Mouse (Mus musculus): ENCODE data around the gene Sftpd. TPM values are rescaled to one million over a fixed set of nuclear protein-coding genes. Genes with fewer than 3 reads are reported as not detected.

Sftpd gene
- not detected in 2 replicates for total RNA-seq (2017)

DNA sequence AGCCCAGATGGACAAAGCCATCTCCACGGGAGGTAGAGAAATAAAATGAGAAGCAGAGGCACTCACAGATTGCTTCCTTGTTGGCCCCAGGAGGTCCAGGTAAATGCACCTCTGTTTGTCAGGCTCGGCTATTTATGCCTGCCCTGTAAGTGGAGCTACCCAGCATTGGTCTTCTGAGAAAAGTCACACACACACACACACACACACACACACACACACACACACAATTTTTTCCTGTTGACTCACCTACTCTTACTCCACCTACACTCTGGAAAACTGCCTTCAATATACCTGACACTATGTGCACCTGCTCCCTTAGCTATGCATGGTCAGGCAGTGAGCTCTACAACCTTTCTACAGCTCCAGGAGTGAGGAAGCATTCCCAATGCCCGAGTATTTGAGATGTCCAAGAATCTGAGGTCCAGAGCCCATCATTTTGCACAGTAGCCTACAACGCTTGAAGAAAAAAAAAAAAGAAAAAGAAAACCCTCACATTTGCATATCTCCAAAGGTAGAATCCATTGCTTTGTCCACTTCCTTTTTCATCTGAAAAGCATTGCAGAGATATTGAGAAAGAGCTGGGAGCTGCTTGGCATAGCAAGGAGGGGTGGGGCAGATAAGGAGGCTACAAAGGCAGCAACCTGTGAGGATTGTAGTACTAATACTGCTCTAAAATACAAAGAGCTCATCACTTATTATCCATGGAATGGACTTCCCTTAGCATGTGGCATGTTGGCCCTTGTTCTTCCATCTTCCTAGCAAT, at the start of gene Sftpd:
Gene Sftpd (minus strand): TSS at position 91 of the 763 bp plus-strand sequence.
- ATAC-seq (replicated peaks; ENCODE audit: low read depth, poor library complexity, severe bottlenecking): no peak

DNA sequence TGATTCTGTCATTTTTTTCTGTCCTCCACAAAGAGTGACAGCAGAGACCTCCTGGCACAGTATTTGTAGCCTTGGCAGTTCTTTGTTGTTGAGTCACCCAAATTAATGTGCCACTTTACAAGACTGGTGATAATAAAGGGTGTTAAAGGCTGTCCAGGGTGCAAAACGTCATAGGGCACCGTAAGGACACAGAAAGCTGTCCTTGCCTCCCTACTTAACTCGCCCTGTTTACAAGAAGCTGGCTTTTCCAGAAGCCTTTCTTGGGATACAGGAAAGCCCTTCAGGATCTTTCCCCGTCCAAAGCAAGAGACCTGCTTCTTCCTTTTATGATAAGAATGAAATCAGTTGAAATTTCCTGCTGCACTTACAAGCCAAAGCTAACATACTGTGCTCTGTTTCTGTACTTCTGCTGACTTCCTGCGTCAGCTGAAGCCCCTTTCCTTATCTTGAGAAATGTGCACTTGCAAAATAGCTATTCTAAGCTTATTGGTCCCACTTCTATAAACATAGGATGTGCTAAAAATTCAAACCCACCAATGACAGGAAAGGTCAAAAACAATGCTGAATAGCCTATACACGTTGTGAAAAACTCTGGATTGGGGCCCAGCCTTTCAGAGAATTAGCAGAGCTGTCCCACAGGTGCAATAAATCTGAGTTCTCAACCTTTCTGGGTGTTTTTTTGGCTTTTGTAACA, 13.2 kb upstream of the Sftpd start:
- ATAC-seq (replicated peaks; ENCODE audit: low read depth, poor library complexity, severe bottlenecking): no peak

DNA sequence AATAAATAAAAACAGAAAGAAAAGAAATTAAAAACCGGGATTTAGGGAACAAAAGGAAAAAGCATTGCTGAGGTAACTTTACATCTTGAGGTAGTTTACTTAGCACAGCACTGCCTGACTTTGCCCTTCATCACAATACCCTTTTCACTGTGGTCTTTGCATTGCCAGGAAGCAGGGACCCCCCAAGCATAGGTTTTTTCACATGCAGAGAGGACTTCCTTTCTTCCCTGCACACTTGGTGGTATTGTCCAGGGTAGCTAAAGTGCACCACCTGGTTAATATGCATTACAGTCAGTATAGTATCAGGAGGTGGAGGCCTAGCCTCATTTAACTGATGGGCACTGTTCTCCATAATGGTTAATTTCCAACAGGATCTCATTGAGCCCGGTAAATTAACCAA, 4.5 kb upstream of the Sftpd start:
- ATAC-seq (replicated peaks; ENCODE audit: low read depth, poor library complexity, severe bottlenecking): no peak

DNA sequence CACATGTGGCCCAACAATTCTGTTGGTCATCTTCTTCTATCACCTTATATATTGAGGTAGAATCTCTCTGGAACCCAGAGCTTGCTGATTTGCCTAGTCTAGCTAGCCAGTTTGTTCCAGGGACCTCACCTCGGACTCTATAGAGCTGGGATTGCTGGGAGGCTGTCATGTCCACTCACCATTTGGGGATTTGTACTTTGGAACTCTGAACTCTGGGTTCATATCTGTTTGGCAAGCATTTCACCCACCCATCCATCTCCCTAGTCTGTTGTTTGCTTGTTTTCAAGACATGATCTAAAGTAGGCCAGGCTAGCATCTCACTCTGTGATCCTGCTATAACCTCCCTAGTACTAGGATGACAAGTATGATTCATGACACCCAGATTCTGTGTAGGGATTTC, 10.1 kb downstream of the Sftpd start:
- ATAC-seq (replicated peaks; ENCODE audit: low read depth, poor library complexity, severe bottlenecking): no peak

- no peak for ATAC-seq (replicated peaks; ENCODE audit: low read depth, poor library complexity, severe bottlenecking)
Measured at GRCm38 (mm10) chr14:41170514-41170913, 14.4 kb downstream of the Sftpd start.

DNA sequence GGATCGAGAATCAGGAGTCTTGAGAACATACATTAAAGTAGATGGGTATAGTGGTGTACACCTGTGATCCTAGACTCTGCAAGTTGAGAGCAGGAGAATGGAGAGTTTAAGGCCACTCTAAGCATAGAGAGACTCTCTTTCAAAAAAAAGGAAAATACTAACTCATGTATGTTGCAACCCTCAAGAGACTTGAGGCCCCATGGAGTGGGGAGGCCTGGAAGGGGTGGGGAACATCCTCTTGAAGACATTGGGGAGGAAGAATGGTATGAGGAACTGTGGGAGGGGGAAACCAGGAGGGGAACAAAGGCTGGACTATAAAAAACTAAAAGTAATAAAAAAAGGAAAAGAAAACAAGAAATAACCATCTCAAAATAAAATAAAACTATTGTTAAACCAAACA, 16.4 kb downstream of the Sftpd start:
- ATAC-seq (replicated peaks; ENCODE audit: low read depth, poor library complexity, severe bottlenecking): no peak

DNA sequence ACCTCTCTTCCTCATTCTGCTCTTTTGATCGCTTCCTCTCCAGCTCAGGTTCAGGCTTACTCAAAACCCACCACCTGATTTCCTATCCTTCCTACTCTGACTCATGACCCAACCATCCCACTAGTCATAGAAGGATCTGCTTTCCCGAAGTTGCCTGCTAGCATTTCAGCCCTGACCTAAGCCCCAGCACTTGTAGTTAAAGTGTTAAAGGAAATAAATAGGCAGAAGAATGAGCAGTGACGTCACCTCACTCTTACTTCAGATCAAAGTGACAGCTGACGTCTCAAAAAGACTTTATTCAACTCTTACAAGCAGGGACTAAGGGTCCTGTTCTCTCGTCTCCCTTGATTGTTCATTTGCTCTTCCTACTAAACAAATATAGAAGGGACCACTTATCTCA, 17.7 kb downstream of the Sftpd start:
- no peak for ATAC-seq (replicated peaks; ENCODE audit: low read depth, poor library complexity, severe bottlenecking)

GRCm38 (mm10) chr14:41162663-41163062, 22.3 kb downstream of the Sftpd start:
- ATAC-seq (replicated peaks; ENCODE audit: low read depth, poor library complexity, severe bottlenecking): peak; percentile 63; the same call in 1 of the 2 replicates

DNA sequence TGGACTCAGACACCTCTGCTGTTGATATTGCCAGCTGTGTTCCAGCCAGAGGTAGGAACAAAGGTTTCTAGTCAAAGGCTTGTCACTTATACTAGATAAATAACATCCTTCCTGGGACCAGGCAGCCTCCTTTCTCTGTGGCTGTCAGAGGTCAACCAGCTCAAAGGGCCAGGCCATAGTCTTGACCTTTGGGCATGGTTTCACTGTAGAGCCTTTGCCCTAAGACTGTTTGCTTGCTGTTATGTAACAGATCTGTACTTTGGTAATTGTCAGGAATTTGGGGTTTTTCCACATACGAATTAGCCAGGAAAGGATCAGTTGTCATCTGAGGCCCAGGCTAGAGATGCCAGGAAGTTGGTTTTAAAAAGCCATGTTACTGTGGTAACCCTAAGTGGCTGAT, 24.2 kb downstream of the Sftpd start:
- no peak for ATAC-seq (replicated peaks; ENCODE audit: low read depth, poor library complexity, severe bottlenecking)

DNA sequence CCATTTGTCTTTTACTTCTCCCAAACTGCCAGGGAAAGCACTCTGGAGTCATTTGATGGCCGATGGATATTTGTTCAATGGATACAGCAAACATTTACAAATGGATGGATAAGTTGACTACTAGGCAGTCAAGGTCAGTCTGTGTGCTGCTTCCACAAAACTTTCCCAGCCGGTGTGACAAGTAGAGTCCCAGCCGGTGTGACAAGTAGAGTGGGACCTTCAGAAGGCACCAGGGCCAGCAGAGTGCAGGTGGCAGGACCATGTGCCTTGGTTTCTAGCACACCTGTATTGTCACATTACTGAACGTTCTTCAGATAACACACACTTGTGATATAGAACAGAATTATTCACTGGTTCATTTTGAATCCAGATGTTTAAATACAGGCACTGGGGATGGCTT, 24.9 kb downstream of the Sftpd start:
- no peak for ATAC-seq (replicated peaks; ENCODE audit: low read depth, poor library complexity, severe bottlenecking)

- no peak for ATAC-seq (replicated peaks; ENCODE audit: low read depth, poor library complexity, severe bottlenecking)
Measured at GRCm38 (mm10) chr14:41151220-41151898, 33.6 kb downstream of the Sftpd start, which contains the start of gene Mbl1. TSS of gene Mbl1 (plus strand) at chr14:41151458.

- ATAC-seq (replicated peaks; ENCODE audit: low read depth, poor library complexity, severe bottlenecking): no peak
Measured at GRCm38 (mm10) chr14:41147356-41147755, 37.6 kb downstream of the Sftpd start.

DNA sequence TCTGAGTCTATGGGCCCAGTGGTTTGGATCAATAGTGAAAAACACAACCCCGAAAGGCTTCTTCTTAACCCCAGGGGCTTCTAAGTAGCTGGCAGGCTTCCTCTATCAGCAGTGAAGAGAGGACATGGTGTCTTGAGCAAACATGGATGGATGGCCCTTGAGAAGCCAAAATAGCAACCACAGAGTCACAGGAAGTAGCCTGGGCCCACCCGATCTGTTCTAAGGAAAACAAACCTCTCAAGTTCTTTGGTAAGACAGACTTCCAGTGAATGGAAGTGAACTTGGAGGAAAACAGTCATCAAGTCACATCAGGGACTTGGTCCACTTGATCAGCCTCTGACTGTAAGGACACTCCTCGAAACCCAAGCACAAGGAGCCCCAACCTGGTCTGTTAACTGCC, 38.0 kb downstream of the Sftpd start:
- no peak for ATAC-seq (replicated peaks; ENCODE audit: low read depth, poor library complexity, severe bottlenecking)

DNA sequence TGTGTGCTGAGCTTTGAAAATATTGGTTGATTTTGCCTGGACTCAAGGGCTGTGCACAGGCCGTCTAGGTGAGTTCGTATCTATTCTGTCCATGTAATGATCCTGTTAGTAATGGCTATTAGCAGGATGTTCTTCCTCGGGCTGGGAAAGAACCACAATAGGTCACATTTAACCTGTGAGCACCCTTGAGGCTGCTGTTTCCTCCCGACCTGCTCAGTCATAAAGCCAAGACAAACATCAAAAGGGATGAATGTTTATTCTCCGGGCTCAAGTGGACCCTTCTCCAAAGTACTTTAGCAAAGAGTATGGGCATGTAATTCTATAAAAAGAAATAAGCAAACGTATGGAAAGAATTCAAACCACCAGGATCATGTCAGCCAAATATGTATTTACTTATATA, 38.9 kb downstream of the Sftpd start:
- ATAC-seq (replicated peaks; ENCODE audit: low read depth, poor library complexity, severe bottlenecking): no peak

- no peak for ATAC-seq (replicated peaks; ENCODE audit: low read depth, poor library complexity, severe bottlenecking)
Measured at GRCm38 (mm10) chr14:41140686-41141085, 44.3 kb downstream of the Sftpd start.

DNA sequence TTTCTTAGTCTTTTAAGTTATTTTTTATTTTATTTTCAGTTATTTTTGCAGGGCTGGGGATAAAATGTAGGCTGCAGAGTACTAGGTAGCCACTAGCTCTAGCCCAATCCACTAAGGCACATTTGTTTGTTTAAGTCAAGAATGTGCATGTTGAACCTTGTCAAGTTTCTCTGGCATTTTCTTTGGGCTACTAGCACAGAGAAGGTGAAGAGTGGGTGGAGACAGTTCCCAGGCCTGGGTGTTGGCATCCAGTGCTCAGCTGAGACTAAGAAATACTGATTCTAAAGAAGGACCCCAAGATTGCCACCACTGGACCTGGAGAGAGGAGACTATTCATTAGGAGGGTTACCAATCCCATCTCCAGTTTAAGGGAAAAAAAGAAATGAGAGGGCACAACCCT, 47.9 kb downstream of the Sftpd start:
- ATAC-seq (replicated peaks; ENCODE audit: low read depth, poor library complexity, severe bottlenecking): no peak

GRCm38 (mm10) chr14:41131540-41131939, 53.4 kb downstream of the Sftpd start, which contains the start of gene Sftpa1:
TSS of gene Sftpa1 (plus strand) at chr14:41131782.
- no peak for ATAC-seq (replicated peaks; ENCODE audit: low read depth, poor library complexity, severe bottlenecking)

DNA sequence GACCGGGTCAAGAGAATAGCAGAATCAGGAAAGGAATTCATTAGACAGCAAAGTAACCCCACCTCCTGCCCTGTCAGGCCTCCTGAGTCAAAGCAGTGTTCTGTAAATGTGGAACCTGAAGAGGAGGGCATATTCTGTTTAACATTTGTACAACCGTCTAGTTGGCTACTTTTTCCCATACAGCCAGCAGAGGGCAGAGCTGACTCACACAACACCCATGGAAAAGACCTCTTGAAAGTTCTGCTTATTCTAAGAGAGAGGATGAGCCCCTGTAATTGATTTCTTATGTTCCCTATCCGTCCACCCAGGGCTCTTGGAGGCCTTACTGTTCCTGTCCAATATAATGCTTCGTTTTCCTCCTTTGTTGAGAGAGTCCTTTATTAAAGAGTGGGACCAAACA, 57.0 kb downstream of the Sftpd start:
- ATAC-seq (replicated peaks; ENCODE audit: low read depth, poor library complexity, severe bottlenecking): peak; percentile 62; the same call in 1 of the 2 replicates

- no peak for ATAC-seq (replicated peaks; ENCODE audit: low read depth, poor library complexity, severe bottlenecking)
Measured at GRCm38 (mm10) chr14:41124683-41125082, 60.3 kb downstream of the Sftpd start.

All from common myeloid progenitor, adult 5-6 weeks (primary cell).